Mouse (Mus musculus) ES-E14 (cell line): ENCODE data around the gene Dcun1d3. TPM values are rescaled to one million over a fixed set of nuclear protein-coding genes. Genes with fewer than 3 reads are reported as not detected.

Source experiments
- DNase-seq: peaks from one replicate; pipeline ENCODE4 v3.0.0-alpha.2; 2013; ENCODE audit warnings: low read depth, low spot score
- H3K27ac ChIP-seq: 2 replicates; pipeline ENCODE4 v1.5.1; 2012; ENCODE audit warnings: low read depth, mild to moderate bottlenecking, low read length, moderate library complexity, mixed read lengths; ENCODE audit not compliant: poor library complexity, insufficient read depth, severe bottlenecking
- H3K36me3 ChIP-seq: 2 replicates; pipeline ENCODE4 v1.6.1; 2012; ENCODE audit warnings: mild to moderate bottlenecking, low read length, moderate library complexity, mixed read lengths; ENCODE audit not compliant: control insufficient read depth, poor library complexity, insufficient read depth, severe bottlenecking
- H3K4me1 ChIP-seq, 2 experiments: fragments of 150-350 bp in 1 of 2; sonication (generic) in 1 of 2; 2 replicates each; pipeline ENCODE4 v1.6.1; 2012; ENCODE audit warnings: low read length in 2 of 2, mild to moderate bottlenecking in 1 of 2, mixed read lengths in 1 of 2; ENCODE audit not compliant: control insufficient read depth in 2 of 2, insufficient read depth in 2 of 2, poor library complexity in 1 of 2
- H3K4me3 ChIP-seq, 2 experiments: fragments of 150-350 bp in 1 of 2; sonication (generic) in 1 of 2; 2 replicates each; pipeline ENCODE4 v1.5.1; 2012; ENCODE audit warnings: low read length in 2 of 2, low read depth in 1 of 2, mild to moderate bottlenecking in 1 of 2, mixed read lengths in 1 of 2; ENCODE audit not compliant: insufficient read depth in 1 of 2, poor library complexity in 1 of 2, severe bottlenecking in 1 of 2
- H3K9ac ChIP-seq: 2 replicates; pipeline ENCODE4 v1.6.1; 2012; ENCODE audit warnings: low read depth, mild to moderate bottlenecking, low read length, mixed read lengths; ENCODE audit not compliant: poor library complexity, insufficient read depth, severe bottlenecking
- H3K9me3 ChIP-seq: fragments of 150-350 bp; sonication (generic); 2 replicates; pipeline ENCODE4 v1.6.1; 2012; ENCODE audit warnings: low read depth, mild to moderate bottlenecking, low read length; ENCODE audit not compliant: control insufficient read depth, insufficient read depth
- CHD2 ChIP-seq: IDR thresholded peaks from 2 replicates; pipeline ENCODE4 v1.6.1; 2014; ENCODE audit warnings: mild to moderate bottlenecking, low read depth, low read length, inconsistent platforms
- HCFC1 ChIP-seq: IDR thresholded peaks from 2 replicates; pipeline ENCODE4 v1.6.1; 2012; ENCODE audit warnings: low read length, inconsistent platforms, borderline replicate concordance; ENCODE audit not compliant: insufficient read depth
- MAFK ChIP-seq: IDR thresholded peaks from 2 replicates; pipeline ENCODE4 v1.6.1; 2014; ENCODE audit warnings: mild to moderate bottlenecking, low read depth, low read length, inconsistent platforms; ENCODE audit not compliant: insufficient read depth
- ZC3H11A ChIP-seq: IDR thresholded peaks from 2 replicates; pipeline ENCODE4 v1.6.1; 2012; ENCODE audit warnings: low read depth, mild to moderate bottlenecking, inconsistent platforms, low read length, borderline replicate concordance
- ZNF384 ChIP-seq: IDR thresholded peaks from 2 replicates; pipeline ENCODE4 v1.6.1; 2012; ENCODE audit warnings: low read depth, low read length, inconsistent platforms
- in situ Hi-C, 2 experiments: fragments of 600-800 bp; cut with MboI; formaldehyde crosslinking; loops; one replicate each; pipeline ENCODE4 v1.15.1; 2025; ENCODE audit warnings: low sequenced_read_pairs in 2 of 2, inconsistent platforms in 1 of 2; ENCODE audit not compliant: unreplicated experiment in 2 of 2
- total RNA-seq: library from RNA; depleted of rRNA; stranded (reverse); fragments of 300-350 nt; gene quantifications from 2 replicates; pipeline ENCODE4 v1.2.3, GENCODE M21; 2012

Gene Dcun1d3
- total RNA-seq, 1 experiment: 26.1 TPM

- Histone ChIP-seq H3K9ac (no peak overlapping the region), H3K27ac (no peak overlapping the region), H3K4me3 (no peak overlapping the region), H3K36me3 (peaks cover 2% of the 10 kb centered on the region), H3K4me1 (peaks cover 2% of the 10 kb centered on the region in 2 experiments; a peak in 1 of 4 replicates), H3K9me3 (no peaks in the 10 kb centered on the region)
- DNase-seq: no peak
- TF ChIP-seq MAFK (no peak), ZC3H11A (no peak), ZNF384 (no peak), HCFC1 (no peak), CHD2 (no peak)
- in situ Hi-C loops: no loop called here
Observed at GRCm38 (mm10) chr7:119850737-119851136, 45.4 kb downstream of the Dcun1d3 start.

- Histone ChIP-seq H3K36me3 (peaks cover 2% of the 10 kb centered on the region), H3K9me3 (no peaks in the 10 kb centered on the region)
- in situ Hi-C loops: loop anchor here (10.0 to 25.0 kb wide), 3 partner anchors 196 to 363 kb away; partner anchors contain the start of genes Abca14 (in 2 of the 2) and Crym (in 2 of the 2)
Observed at GRCm38 (mm10) chr7:119849096-119849495, 47.0 kb downstream of the Dcun1d3 start.

GRCm38 (mm10) chr7:119847396-119847795 lies 48.7 kb downstream of the Dcun1d3 start:
- H3K4me1 ChIP-seq: no peaks in the 10 kb centered on the region
- no peaks in the 10 kb centered on the region for H3K9me3 ChIP-seq
- no peak overlapping the region for H3K4me3 ChIP-seq
- no peak overlapping the region for H3K27ac ChIP-seq
- peaks cover 2% of the 10 kb centered on the region; the same call in 1 of the 2 replicates for H3K36me3 ChIP-seq
- DNase-seq: no peak
- no peak overlapping the region for H3K9ac ChIP-seq
- TF ChIP-seq CHD2 (no peak), ZC3H11A (no peak), HCFC1 (no peak), ZNF384 (no peak), MAFK (no peak)
- in situ Hi-C loops: loop anchor here (10.0 to 25.0 kb wide), 3 partner anchors 197 to 365 kb away; partner anchors contain the start of genes Abca14 (in 2 of the 2) and Crym (in 2 of the 2)

More at GRCm38 (mm10) chr7:119849096-119849495, 47.0 kb downstream of the Dcun1d3 start:
- H3K4me1 ChIP-seq: peaks cover 2% of the 10 kb centered on the region in 2 experiments; a peak in 1 of 4 replicates
- DNase-seq: peak; percentile 56
- no peak overlapping the region for H3K9ac ChIP-seq
- peak; percentile 92 for TF ChIP-seq ZC3H11A
- no peak for TF ChIP-seq MAFK
- H3K27ac ChIP-seq: no peak overlapping the region
- H3K4me3 ChIP-seq: no peak overlapping the region

- no peaks in the 10 kb centered on the region for H3K36me3 ChIP-seq
- DNase-seq: no peak
- H3K9ac ChIP-seq: no peak overlapping the region
- in situ Hi-C loops: loop anchor here (10.0 to 25.0 kb wide), 3 partner anchors 199 to 367 kb away; partner anchors contain the start of genes Abca14 (in 2 of the 2) and Crym (in 2 of the 2)
- no peaks in the 10 kb centered on the region for H3K9me3 ChIP-seq
- H3K27ac ChIP-seq: no peak overlapping the region
- H3K4me3 ChIP-seq: no peak overlapping the region
- TF ChIP-seq MAFK (no peak), CHD2 (no peak), ZC3H11A (no peak), ZNF384 (no peak), HCFC1 (no peak)
- H3K4me1 ChIP-seq: no peaks in the 10 kb centered on the region
Observed at GRCm38 (mm10) chr7:119845541-119845940, 50.6 kb downstream of the Dcun1d3 start.

- in situ Hi-C loops: loop anchor here (10.0 to 25.0 kb wide), 3 partner anchors 203 to 370 kb away; partner anchors contain the start of genes Abca14 (in 2 of the 2) and Crym (in 2 of the 2)
Observed at GRCm38 (mm10) chr7:119841820-119842449, 54.2 kb downstream of the Dcun1d3 start.

More at GRCm38 (mm10) chr7:119841820-119842449, 54.2 kb downstream of the Dcun1d3 start:
- H3K4me1 ChIP-seq: no peaks in the 10 kb centered on the region
- no peak overlapping the region for H3K27ac ChIP-seq
- TF ChIP-seq ZC3H11A (no peak), MAFK (no peak)
- H3K9ac ChIP-seq: no peak overlapping the region
- DNase-seq: no peak
- no peaks in the 10 kb centered on the region for H3K9me3 ChIP-seq
- no peak overlapping the region for H3K4me3 ChIP-seq
- H3K36me3 ChIP-seq: no peaks in the 10 kb centered on the region
